Mouse (Mus musculus) stomach, adult 2 months (tissue): Measurements from ENCODE around the gene 4930579G24Rik. TPM values are rescaled to one million over a fixed set of nuclear protein-coding genes. Genes with fewer than 3 reads are reported as not detected.

Experiments used
- polyA plus RNA-seq: library from polyadenylated mRNA; depleted of rRNA; stranded (reverse); fragments of >200 nt; gene quantifications from 2 replicates; pipeline ENCODE4 v1.2.3, GENCODE M21; 2012; rRNA removed

4930579G24Rik gene
- polyA plus RNA-seq: 0.17 and 0.56 TPM in 2 replicates

DNA sequence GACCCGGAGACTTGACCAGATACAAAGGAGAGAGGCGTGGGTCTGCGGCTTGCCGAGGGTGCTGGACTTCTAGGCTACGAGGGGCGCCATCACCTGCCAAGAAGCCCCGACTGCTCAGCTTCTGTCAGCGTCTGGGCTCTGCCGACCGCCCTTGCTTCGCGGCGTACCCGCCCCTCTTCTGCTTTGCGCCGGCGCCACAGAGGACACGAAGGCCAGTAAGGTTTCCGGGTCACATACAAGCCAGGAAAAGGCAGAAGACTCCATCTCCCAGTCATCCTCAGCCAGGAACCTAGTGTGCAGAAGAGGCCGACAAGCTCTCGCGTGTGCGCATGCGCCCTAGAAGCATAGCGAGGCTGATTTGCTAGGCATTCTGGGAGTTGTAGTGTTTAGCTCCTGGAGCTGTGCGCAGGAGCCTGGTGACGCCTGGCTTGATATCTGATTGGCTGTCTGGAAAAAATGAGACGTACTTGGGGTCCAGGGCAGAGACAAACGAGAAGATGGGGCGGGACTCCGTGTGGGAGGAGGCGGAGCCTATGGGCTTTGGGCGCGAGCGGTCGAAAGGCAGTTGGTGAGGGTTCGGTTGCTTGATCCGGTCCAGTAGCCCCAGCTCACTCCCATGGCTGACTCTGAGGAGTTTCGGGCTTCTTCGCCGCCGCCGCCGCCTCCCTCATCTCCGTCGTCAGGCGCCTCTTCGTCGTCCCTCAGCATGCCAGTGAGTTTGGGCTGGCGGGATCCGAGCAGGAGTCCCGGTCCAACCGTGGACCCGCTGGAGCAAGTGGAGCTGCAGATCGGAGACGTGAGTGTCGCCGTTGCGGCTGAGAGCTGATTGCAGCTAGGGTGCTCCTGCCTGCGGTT is at the start of gene 4930579G24Rik:
TSS of gene 4930579G24Rik (plus strand) at position 519 of the 855 bp plus-strand sequence.

DNA sequence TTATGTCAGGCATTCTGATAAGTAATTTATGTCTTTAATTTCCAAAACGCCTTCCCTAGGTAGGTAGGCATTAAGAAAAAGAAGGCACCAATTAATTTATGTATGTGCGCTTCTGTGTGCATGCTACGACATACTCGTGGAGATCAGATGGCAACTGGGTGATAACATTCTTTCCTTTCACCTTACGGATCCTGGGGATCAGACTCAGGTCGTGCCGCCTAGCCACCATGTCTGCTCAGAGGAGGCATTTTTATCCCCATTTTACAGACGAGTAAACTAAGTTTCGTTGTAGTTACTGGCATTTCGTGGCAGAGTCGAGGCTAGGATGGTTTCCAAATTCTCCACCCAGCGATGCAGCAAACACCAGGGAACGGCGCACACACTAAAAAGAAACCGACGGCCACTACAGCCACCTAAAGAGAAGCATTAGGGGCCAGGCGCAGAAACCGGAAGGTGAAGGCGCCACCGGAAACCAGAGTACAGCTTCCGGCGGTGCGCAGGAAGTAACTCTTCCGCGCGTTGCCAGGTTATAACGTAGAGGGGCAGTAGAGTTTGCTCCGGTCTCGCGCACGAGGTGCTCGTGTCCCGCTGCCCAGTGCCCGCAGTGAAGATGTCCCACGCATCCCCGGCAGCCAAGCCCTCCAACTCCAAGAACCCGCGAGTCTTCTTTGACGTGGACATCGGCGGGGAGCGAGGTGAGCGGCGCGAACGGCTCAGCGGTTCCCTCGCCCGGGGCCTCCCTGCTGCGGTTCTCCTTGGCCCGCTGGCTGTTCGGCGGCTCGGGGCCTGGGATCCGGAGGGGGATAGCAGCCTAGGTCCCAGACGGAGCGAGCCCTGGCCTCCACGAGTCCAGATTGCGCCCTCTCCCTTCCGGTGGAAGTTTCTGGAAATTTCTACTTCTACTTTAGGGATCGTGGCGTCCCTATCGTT is 37.8 kb upstream of the 4930579G24Rik start, which contains the start of gene Ppid:
TSS of gene Ppid (plus strand) at position 480 of the 930 bp plus-strand sequence.

DNA sequence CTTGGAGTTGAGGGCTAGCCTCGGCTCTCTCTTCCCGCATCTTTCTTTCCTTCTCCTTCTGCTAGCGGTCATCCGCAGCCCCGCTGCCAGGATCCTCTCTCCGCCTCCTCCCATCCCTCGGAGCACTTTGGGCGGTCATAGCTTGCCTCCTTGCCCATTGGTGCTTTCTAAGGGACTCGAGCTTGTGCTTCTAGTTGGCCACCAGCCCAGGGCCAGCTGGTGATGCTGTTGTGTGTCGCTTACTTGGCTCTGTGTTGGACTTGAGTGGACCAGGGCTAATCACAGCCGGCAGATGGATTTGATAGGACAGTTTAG is 494 bp downstream of the 4930579G24Rik start, which contains the start of gene Etfdh:
TSS of gene Etfdh (minus strand) at position 85 of the 315 bp plus-strand sequence.

Other genes starting within 250 kb of the 4930579G24Rik start
- gene Fnip2, start 61.3 kb upstream of the 4930579G24Rik start, polyA plus RNA-seq: 1.2 and 2.1 TPM in 2 replicates
- gene Ppid, start 37.7 kb upstream of the 4930579G24Rik start, polyA plus RNA-seq: 0.62 and 1.2 TPM in 2 replicates
- gene Etfdh, start 421 bp downstream of the 4930579G24Rik start, polyA plus RNA-seq: 88.5 and 120 TPM in 2 replicates
- gene Rxfp1, start 108.8 kb downstream of the 4930579G24Rik start, polyA plus RNA-seq: not detected in 2 replicates
- gene Tmem144, start 223.7 kb downstream of the 4930579G24Rik start, polyA plus RNA-seq: 0.12 and 0.15 TPM in 2 replicates